Mouse (Mus musculus) small intestine, adult 2 months (tissue): ENCODE data around the gene Ctsh.
"Not testable (repeated sequence)": the region's sequence is repeated elsewhere in the genome, so short reads cannot be mapped to it uniquely, and the experiment has no call there.

Experiments
- CTCF ChIP-seq: fragments of 200-500 bp; IDR thresholded peaks from 2 replicates; pipeline ENCODE4 v1.5.1; 2012; ENCODE audit warnings: low read depth, mild to moderate bottlenecking, control low read depth, inconsistent platforms, low read length, moderate library complexity, mixed read lengths; ENCODE audit not compliant: insufficient replicate concordance, insufficient read length; ENCODE audit errors: extremely low read depth
- POLR2A ChIP-seq: fragments of 200-500 bp; IDR thresholded peaks from 2 replicates; pipeline ENCODE4 v1.6.1; 2012; ENCODE audit warnings: low read depth, mild to moderate bottlenecking, control low read depth, inconsistent platforms, low read length, moderate library complexity

DNA sequence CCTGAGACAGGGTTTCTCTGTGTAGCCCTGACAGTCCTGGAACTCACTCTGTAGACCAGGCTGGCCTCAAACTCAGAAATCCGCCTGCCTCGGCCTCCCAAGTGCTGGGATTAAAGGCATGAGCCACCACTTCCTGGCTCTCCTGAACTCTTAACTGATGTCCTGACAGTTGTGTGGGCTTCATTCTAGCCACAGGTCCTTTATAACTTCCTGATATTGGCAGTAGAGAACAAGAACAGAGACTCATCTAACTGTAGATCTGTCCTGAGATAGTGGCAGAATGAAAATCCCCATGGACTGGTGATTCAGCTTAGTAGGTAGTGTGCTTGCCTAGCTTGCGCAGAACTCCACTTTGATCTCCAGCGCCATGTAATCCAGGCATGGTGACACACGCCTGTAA is 7.0 kb downstream of the Ctsh start:
- TF ChIP-seq CTCF, POLR2A: not testable (repeated sequence)
